Mouse (Mus musculus): ENCODE measurements around the gene Timeless.
"Not testable (repeated sequence)": the region's sequence is repeated elsewhere in the genome, so short reads cannot be mapped to it uniquely, and the experiment has no call there.

Timeless gene

GRCm38 (mm10) chr10:128231697-128232419 lies at the start of gene Timeless:
Timeless (plus strand) TSS chr10:128232065.
- DNase-seq (ENCODE audit: extremely low read depth, low read depth, low spot score), result no peak

DNA sequence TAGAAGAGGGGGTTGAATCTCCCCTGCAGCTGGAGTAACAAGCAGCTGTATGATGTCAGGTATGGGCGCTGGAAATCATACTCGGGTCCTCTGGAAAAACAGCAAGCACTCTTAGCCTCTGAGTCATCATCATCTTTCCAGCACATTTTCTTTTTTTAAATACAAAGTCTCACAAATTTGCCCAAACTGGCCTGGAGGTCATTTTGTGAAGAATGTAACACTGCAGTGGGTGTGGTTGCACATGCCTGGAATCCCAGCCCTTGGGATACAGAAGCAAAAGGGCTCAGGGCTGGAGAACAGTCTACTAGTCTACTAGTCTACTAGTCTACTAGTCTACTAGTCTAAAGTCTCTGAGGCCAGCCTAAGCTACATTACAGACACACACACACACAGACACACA lies 47.6 kb upstream of the Timeless start:
- no peak for DNase-seq (ENCODE audit: extremely low read depth, low read depth, low spot score)

DNA sequence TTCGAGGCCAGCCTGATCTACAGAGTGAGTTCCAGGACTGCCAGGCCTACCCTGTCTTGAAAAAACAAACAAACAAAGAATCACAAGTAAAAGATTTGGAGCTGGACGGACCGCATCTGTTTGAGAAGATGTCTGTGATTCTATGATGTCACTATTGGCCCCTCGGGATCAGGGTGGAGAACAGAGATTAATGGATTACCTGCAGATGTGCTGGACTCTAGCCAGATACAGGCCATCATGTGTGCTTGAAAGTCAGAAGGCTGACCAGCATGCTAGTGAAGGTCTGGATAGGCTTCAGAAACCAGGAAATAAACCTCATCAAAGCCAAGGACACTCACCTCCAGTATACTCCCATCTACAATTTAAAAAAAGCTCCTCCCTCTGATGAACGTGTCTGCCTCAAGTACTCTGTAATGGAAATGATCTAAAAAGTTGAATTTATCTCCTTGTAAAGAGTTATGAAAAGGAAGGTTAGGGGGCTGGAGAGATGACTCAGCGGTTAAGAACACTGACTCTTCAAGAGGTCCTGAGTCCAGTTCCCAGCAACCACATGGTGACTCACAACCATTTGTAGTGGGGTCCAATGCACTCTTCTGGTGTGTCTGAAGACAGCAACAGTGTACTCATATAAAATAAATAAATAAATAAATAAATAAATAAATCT lies 46.5 kb upstream of the Timeless start:
- no peak for DNase-seq (ENCODE audit: extremely low read depth, low read depth, low spot score)

DNA sequence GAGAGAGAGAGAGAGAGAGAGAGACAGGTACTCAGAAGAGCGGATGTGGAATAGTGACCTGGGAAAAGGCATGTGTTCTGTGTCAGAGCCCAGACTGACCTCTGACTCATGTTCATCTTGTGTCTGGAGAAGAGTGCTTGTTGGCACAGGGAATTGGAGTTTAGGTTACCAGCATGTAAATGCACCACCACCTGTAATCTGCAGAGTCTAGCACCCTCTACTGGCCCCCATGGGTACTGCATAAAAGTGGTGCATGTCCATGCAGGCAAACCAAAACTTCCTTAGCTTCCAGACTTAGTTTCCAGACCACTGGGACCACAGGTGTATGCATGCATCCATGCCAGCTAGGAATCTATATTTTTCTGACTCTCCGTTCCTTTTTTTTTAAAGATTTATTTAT lies 45.9 kb upstream of the Timeless start:
- DNase-seq (ENCODE audit: extremely low read depth, low read depth, low spot score), result no peak

DNA sequence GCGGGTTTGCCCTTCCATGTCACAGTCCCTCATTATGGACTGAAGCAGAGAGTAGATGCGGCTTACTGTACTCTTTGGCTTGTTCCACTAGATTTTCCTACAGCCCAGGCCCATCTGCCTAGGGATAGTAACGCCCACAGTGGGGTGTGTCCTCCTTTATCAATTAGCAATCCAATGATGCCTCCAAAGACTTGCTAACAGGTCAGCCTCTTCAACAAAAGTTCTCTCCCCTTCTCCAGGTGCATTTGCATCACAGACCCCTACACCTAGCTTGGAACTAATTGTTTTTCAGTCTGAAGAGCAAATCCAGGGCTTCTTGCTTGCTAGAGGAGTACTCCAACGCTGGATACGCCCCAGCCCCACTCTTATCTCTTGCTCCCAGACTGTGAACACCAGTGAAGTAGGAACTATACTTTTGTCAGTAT lies 44.7 kb upstream of the Timeless start:
- DNase-seq (ENCODE audit: extremely low read depth, low read depth, low spot score), result no peak

- DNase-seq (ENCODE audit: extremely low read depth, low read depth, low spot score), result no peak
Measured at GRCm38 (mm10) chr10:128188242-128188877, 43.5 kb upstream of the Timeless start.

DNA sequence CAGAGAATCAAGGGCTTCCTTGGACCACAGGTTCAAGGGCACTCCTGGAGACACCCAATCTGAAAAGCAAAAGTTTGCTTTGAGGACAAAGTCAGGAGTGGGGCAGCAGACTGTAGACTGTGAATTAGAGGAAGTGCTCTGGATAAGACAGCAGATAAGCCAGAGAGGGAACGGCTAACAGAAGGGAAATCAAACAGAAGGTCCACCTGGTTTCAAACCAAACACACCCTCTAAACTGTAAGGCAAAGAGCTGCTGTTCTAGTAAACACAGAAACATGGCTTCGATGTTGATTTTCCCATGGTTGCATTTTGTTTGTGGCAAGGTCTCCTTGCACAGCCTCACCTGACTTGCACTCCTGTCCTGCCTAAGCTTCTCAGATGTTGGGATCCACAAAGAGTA lies 40.4 kb upstream of the Timeless start:
- no peak for DNase-seq (ENCODE audit: extremely low read depth, low read depth, low spot score)

DNA sequence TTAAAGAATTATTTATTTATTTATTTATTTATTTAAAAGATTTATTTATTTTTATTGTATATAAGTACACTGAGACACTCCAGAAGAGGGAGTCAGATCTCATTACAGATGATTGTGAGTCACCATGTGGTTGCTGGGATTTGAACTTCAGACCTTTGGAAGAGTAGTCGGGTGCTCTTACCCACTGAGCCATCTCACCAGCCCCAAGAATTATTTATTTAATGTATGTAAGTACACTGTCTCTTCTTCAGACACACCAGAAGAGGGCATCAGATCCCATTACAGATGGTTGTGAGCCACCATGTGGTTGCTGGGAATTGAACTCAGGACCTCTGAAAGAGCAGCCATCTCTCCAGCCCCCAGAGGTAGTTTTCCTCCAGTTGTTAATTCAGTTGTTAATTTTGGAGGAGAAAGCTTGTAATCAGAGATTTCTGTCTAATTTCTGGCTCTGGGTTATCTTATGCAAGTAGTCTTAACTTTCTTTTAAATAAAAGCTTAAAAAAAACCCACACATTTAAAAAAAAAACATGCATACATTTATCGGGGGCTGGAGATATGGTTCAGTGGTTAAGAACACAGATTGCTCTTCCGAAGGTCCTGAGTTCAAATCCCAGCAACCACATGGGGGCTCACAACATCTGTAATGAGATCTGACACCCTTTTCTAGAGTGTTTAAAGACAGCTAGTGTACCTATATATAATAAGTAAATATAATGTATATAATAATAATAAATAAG lies 39.7 kb upstream of the Timeless start:
- not testable (repeated sequence) for DNase-seq (ENCODE audit: extremely low read depth, low read depth, low spot score)

DNA sequence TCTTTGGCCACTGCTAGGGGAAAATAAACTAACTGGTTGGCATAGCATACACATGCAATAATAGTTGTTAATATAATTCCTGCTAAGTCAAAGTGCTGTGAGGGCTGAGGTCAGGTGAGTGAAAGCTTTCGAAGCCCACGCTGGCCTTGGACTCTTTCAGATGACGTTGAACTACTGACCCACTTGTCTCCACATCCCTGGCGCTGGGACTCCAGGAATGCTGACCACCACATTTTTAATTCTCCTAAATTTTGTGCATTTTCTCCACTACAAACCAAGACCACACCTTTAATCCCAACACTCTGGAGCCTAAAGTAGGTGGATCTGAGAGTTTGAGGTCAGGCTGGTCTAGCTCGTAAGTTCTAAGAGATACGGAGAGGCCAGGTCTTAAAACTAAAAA lies 38.8 kb upstream of the Timeless start:
- no peak for DNase-seq (ENCODE audit: extremely low read depth, low read depth, low spot score)

GRCm38 (mm10) chr10:128194024-128194550 lies 37.8 kb upstream of the Timeless start, which contains the start of gene Gls2:
Gls2 (plus strand) TSS chr10:128194457.
- DNase-seq (ENCODE audit: extremely low read depth, low read depth, low spot score), result no peak

- DNase-seq (ENCODE audit: extremely low read depth, low read depth, low spot score), result no peak
Measured at GRCm38 (mm10) chr10:128194551-128195461, 37.1 kb upstream of the Timeless start.

DNA sequence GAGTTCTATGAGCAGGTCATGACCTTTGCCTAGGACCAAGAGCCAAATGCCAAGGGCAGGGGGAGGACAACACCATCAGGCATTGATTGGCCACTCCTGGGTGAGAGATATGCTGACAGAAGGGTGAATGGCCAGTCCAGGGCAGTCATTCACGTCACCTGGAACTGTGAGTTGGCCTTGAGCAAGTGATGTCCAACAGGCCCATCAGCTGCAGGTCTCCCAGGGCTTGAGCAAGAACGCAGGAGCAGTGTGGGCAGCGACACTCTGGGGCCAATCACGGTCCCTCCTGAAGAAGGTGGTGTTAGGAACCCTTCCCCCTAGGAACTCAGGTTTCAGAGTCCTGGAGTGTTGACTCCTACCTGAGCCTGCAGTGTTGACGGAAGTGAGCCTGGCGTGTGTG lies 30.0 kb upstream of the Timeless start:
- DNase-seq (ENCODE audit: extremely low read depth, low read depth, low spot score), result no peak

- no peak for DNase-seq (ENCODE audit: extremely low read depth, low read depth, low spot score)
Measured at GRCm38 (mm10) chr10:128204941-128205340, 26.9 kb upstream of the Timeless start.

DNA sequence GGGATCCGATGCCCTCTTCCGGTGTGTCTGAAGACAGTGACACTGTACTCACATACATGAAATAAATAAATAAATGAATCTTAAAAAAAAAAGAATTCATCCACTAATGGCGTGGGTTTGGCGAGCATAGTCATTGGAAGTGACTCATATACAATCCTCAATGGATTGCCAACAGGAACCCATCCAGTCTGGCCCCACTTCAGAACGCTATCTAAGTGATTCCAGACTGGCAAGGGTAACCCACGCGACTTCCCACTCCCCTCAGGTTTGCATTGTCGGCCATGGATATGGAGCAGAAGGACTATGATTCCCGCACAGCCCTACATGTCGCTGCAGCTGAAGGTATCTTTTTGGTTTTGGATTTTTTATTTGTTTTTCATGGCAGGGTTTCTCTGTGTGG lies 23.5 kb upstream of the Timeless start:
- no peak for DNase-seq (ENCODE audit: extremely low read depth, low read depth, low spot score)

DNA sequence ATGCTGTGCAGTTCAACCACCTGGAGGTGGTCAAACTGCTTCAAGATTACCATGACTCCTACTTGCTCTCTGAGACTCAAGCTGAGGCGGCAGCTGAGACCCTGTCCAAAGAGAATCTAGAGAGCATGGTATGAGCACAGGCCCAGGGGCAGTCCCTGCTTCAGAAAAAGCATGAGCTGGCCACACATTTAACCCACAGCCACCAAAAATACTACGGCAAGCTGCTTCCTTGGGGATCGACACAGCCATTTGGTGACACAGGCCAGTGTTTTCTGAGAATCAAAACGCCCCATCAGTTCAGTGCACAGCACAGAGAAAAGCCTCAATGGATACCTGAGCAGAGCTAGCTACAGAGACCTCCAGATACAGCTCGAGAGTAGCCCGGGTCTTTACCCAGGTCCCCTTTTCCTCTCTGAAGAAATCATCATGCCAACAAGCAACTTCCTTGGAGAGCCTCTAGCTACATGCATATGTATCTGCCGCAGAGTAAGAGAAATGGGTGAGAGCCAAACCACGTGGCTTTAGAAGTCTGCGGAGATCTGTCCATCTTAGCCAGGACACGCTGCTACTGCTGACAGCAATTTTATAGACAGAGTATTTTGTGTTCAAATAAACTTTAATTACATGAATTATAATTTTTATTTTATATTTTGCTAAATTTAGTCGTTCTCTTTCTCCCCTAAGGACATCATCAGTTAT lies 22.4 kb upstream of the Timeless start:
- DNase-seq (ENCODE audit: extremely low read depth, low read depth, low spot score), result no peak

- no peak for DNase-seq (ENCODE audit: extremely low read depth, low read depth, low spot score)
Measured at GRCm38 (mm10) chr10:128210131-128210530, 21.7 kb upstream of the Timeless start.

DNA sequence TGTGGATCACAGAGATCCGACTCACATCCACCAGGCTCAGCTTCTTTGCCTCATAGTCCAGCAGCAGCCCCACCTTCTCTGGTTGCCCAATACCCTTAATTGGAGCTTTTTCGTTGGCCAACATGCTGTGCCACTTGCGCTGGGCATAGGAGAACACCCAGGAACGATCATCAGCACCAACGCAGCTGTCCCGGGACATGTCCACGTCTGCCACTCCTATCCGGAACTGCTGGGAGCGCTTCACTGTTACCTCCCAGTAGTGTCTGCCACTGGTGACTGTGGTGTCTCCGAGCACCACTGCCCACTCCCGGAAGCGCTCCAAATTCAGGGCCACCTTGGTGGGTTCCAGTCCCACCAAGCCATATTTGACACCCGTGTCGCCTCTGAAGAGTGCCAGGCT lies 20.9 kb upstream of the Timeless start:
- DNase-seq (ENCODE audit: extremely low read depth, low read depth, low spot score), result no peak

DNA sequence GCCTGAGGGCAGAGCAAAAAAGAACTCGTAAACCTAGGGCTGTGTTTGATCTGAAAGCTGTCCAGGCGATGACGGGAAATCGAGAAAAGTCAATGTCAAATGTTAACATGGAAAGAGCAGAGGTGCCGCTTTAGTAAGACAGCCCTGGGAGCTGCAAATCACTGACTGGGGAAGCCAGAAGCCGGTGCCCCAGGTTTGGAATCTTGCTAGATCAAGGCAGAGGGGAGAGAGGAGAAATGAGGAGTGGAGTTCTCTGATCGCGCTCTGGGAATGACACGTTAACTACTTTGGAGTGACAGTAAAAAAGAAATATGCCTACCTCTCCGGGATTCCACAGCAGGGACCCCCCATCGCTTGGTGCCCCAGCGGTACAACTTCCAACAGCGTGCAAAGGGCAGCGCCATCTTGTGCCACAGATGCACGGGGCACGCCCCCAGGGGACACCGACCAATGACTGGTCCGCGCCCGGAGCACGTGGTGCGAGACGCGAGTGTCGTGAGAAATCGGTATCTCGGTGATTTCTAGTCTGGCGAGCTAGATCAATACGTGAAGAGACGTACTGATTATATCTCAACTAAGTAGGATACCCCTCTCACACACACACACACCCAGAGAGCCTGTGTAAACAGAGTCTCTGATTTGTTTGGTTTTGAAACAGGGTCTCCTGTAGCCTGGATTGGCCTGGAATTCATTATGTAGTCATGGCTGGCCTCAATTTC lies 20.3 kb upstream of the Timeless start, which contains the start of gene Spryd4:
Gene Spryd4, minus strand, starts transcription at position 418 of the 719 bp plus-strand sequence.
- DNase-seq (ENCODE audit: extremely low read depth, low read depth, low spot score), result no peak

- DNase-seq (ENCODE audit: extremely low read depth, low read depth, low spot score), result no peak
Measured at GRCm38 (mm10) chr10:128212148-128212547, 19.7 kb upstream of the Timeless start.
